Mouse (Mus musculus) neural tube, embryonic 13.5 days (tissue): ENCODE data around the gene Ccdc28a. TPM values are rescaled to one million over a fixed set of nuclear protein-coding genes. Genes with fewer than 3 reads are reported as not detected.
A peak's percentile ranks its signal among the peaks of the same experiment; 100 is the strongest.

Experiments
- ATAC-seq: fragments of 200-750 bp; cut with Nextera tagmentation; 2 replicates; pipeline ENCODE4 v1.8.0; 2017; ENCODE audit warnings: low read depth, mild to moderate bottlenecking, moderate TSS enrichment, moderate library complexity
- H3K27ac ChIP-seq: fragments of 300-500 bp; sonication (generic); replicated peaks from 2 replicates; pipeline ENCODE4 v1.5.1; 2015; ENCODE audit warnings: moderate library complexity, mild to moderate bottlenecking, inconsistent platforms
- H3K27me3 ChIP-seq: fragments of 300-500 bp; sonication (generic); 2 replicates; pipeline ENCODE4 v1.6.1; 2015; ENCODE audit warnings: mild to moderate bottlenecking, inconsistent platforms
- H3K36me3 ChIP-seq: fragments of 300-500 bp; sonication (generic); 2 replicates; pipeline ENCODE4 v1.6.1; 2015; ENCODE audit warnings: mild to moderate bottlenecking, inconsistent platforms
- H3K4me1 ChIP-seq: fragments of 300-500 bp; sonication (generic); replicated peaks from 2 replicates; pipeline ENCODE4 v1.6.1; 2015; ENCODE audit warnings: inconsistent platforms
- H3K4me2 ChIP-seq: fragments of 300-500 bp; sonication (generic); 2 replicates; pipeline ENCODE4 v1.6.1; 2015; ENCODE audit warnings: inconsistent platforms, mild to moderate bottlenecking, moderate library complexity
- H3K4me3 ChIP-seq: fragments of 300-500 bp; sonication (generic); 2 replicates; pipeline ENCODE4 v1.5.1; 2015; ENCODE audit warnings: mild to moderate bottlenecking, inconsistent platforms
- H3K9ac ChIP-seq: fragments of 300-500 bp; sonication (generic); 2 replicates; pipeline ENCODE4 v1.6.1; 2015; ENCODE audit warnings: moderate library complexity, mild to moderate bottlenecking, inconsistent platforms
- H3K9me3 ChIP-seq: fragments of 300-500 bp; sonication (generic); 2 replicates; pipeline ENCODE4 v1.6.1; 2016; ENCODE audit warnings: inconsistent platforms
- WGBS: fragments of 180-500 bp; shearing (Covaris S2); methylation state at CpG from one replicate; pipeline ENCODE4 v1.1.7; 2015; 5-methylcytosine and 5-hydroxymethylcytosine counted together
- polyA plus RNA-seq: library from polyadenylated mRNA; unstranded; fragments of >200 nt; fragmentation: Nextera tagmentation; extraction: Ambion mirVana; gene quantifications from 2 replicates; pipeline ENCODE4 v1.2.1, GENCODE M21; 2015

Ccdc28a gene
- polyA plus RNA-seq = 6.5 and 8.7 TPM in 2 replicates

DNA sequence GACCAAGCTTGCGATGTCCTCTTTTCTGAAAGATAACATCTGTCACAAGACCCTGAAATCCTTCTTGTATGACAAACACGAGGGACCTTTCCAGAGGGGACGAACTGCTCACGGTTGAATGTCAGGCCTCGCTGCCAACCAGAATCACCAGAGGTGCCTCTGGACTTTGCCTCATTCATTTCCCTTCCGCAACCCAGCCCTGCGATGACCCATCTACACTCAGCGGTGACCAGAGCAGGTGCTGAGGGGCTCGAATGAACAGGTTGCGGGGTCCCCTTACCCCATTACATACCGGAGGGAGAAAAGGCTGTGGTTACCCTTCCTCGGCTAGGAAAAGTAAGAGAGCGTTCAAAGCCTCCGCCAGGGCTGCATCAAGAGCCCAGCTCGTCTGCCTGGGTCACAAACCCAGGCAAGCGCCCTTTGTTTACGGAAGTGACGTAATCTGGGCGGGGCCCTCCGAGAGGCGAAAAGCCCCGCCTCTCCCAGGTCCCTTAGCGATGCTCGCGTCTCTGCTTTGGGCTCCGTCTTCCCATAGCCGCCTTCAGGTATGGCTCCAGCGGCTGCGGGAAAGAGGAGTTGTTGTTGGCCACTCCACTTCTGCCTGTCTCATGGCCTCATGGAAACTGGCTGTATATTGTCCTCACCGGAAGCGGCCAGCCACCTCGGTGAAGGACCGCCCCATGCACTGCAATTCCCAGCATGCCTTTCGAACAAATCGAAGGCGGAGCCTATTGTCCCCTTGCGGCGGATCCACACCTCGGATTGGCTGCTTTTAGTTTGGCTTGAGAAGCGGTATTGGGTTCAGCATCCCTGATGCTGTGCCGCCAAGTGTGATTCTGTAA is at the start of gene Ccdc28a:
Gene Ccdc28a (minus strand): TSS at position 439 of the 842 bp plus-strand sequence.
- Histone ChIP-seq H3K27ac (peak within 1 kb of the TSS; percentile 82), H3K4me1 (peaks cover 9% of the 10 kb centered on the region), H3K9me3 (no peaks in the 10 kb centered on the region), H3K27me3 (no peaks in the 10 kb centered on the region), H3K4me3 (peak within 1 kb of the TSS; percentile 60), H3K9ac (peak within 1 kb of the TSS; percentile 71), H3K36me3 (no peaks in the 10 kb centered on the region), H3K4me2 (peak within 1 kb of the TSS; percentile 78)
- 1% methylated on average over 41 of the region's 41 CpGs for WGBS
- peak; percentile 100 for ATAC-seq

DNA sequence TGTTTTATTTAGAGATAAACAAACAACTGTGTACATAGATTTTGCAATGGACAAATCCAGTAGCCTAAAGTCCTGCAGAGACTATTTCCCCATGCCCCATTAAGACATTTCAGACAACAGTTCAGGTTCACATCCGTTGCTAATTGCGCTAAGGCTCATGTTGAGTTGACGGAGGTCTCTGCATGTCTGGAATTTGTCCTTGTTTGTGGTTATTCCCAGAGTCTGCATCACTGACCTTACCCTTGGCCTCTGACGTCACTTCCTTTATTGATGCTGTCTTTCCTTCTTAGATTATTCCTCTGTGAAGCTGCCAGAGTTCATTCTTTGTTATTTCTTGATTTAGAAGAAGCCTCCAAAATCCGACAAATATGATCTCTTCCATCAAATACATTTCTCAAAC is 49.2 kb upstream of the Ccdc28a start:
- 88% methylated on average over 5 of the region's 5 CpGs for WGBS

GRCm38 (mm10) chr10:18276090-18276734 is 41.4 kb upstream of the Ccdc28a start:
- Histone ChIP-seq H3K36me3 (no peaks in the 10 kb centered on the region), H3K4me1 (no peaks in the 10 kb centered on the region), H3K9me3 (no peaks in the 10 kb centered on the region), H3K27ac (no peak overlapping the region), H3K9ac (no peak overlapping the region), H3K4me3 (no peak overlapping the region), H3K27me3 (no peaks in the 10 kb centered on the region), H3K4me2 (no peak overlapping the region)
- 87% methylated on average over 4 of the region's 4 CpGs for WGBS
- ATAC-seq = no peak

More for the DNA sequence above, 49.2 kb upstream of the Ccdc28a start:
- ATAC-seq = no peak
- Histone ChIP-seq H3K9me3 (no peaks in the 10 kb centered on the region), H3K36me3 (no peaks in the 10 kb centered on the region), H3K27ac (no peak overlapping the region), H3K4me2 (no peak overlapping the region), H3K27me3 (no peaks in the 10 kb centered on the region), H3K4me3 (no peak overlapping the region), H3K4me1 (no peaks in the 10 kb centered on the region), H3K9ac (no peak overlapping the region)

DNA sequence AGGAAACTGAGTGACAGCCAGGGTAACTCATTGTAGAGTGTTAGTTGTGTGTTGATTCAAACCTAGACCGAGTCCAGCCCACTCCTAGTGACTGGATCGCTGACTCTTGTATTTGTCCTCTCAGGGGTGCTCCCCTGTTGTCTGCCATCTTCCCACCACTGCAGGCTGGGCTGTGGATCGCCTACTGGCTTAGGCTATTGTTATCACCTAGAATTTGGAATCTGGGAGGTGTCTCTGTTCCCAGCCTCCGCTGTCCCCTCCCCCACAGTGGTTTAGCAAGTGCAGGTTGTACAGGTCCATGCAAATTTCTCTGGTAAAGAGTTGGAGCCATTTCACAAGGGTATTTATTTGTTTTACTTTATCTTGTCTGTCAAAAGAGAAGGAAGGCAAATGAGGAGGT is 16.5 kb upstream of the Ccdc28a start:
- Histone ChIP-seq H3K4me3 (no peak overlapping the region), H3K4me1 (no peaks in the 10 kb centered on the region), H3K36me3 (no peaks in the 10 kb centered on the region), H3K27ac (no peak overlapping the region), H3K9ac (no peak overlapping the region), H3K9me3 (no peaks in the 10 kb centered on the region), H3K4me2 (no peak overlapping the region), H3K27me3 (no peaks in the 10 kb centered on the region)
- 83% methylated on average over 4 of the region's 4 CpGs for WGBS
- no peak for ATAC-seq

DNA sequence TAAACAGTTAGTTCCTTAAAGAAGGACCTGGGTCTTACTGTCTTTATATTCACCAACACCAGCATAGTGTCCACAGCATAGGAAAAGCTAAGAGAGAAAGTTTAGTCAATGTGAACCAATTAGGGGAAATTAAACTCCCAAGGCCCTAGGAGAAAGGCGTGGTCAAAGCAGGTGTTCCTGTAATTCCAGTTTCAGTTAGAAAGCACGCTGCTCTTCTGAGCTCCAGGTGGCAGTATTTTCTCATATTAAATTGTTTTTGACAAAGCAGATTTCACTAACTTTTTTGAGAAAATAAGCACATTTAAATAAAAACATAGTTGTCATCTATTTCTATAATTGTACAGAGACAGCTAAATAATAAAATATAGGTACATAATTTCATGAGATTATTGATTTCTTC is 8.8 kb upstream of the Ccdc28a start:
- H3K36me3 ChIP-seq = no peaks in the 10 kb centered on the region
- H3K27me3 ChIP-seq = no peaks in the 10 kb centered on the region
- no peak overlapping the region for H3K9ac ChIP-seq
- no peak overlapping the region for H3K4me3 ChIP-seq
- H3K4me2 ChIP-seq = no peak overlapping the region
- no peak overlapping the region for H3K27ac ChIP-seq
- ATAC-seq = no peak
- H3K9me3 ChIP-seq = no peaks in the 10 kb centered on the region
- H3K4me1 ChIP-seq = no peaks in the 10 kb centered on the region
- 72% methylated on average over 2 of the region's 2 CpGs for WGBS

GRCm38 (mm10) chr10:18237191-18237590 is 2.4 kb upstream of the Ccdc28a start:
- H3K4me3 ChIP-seq = no peak overlapping the region
- no peak overlapping the region for H3K27ac ChIP-seq
- H3K9me3 ChIP-seq = no peaks in the 10 kb centered on the region
- H3K4me2 ChIP-seq = no peak overlapping the region
- no peaks in the 10 kb centered on the region for H3K27me3 ChIP-seq
- H3K36me3 ChIP-seq = no peaks in the 10 kb centered on the region
- H3K9ac ChIP-seq = no peak overlapping the region
- peaks cover 9% of the 10 kb centered on the region for H3K4me1 ChIP-seq
- no peak for ATAC-seq
- WGBS = 89% methylated on average over 7 of the region's 7 CpGs

DNA sequence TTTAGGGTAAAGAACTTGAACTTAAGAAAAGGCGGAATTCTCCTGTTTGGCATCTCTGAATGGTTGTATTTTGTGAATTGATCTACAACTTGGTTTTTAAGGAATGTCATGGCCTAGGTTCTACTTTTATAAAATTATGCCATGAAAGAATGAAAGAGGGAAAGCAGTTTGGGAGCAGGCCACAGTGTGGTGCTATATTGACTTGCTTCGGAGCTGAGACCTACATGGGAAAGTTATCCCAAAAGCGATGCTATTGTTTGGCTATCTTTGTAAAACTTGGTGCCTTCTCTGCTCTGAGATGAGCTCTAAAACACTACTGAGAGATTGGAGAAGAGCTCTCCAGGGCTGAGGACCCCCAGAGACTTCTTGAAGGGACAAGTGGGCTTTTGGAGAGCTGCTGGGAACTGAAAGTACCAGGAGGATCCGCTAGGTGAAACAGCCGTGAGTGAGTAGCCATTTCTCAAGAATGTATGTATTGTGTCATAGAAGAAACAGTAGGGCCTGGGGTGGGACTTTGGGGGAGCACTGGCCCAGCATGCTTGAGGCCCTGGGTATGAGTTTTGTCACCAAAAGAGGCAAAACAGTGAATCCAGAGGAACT is 1.6 kb upstream of the Ccdc28a start:
- Histone ChIP-seq H3K9ac (no peak overlapping the region), H3K27ac (no peak overlapping the region), H3K4me3 (no peak overlapping the region), H3K36me3 (no peaks in the 10 kb centered on the region), H3K9me3 (no peaks in the 10 kb centered on the region), H3K27me3 (no peaks in the 10 kb centered on the region), H3K4me1 (peaks cover 9% of the 10 kb centered on the region), H3K4me2 (no peak overlapping the region)
- no peak for ATAC-seq
- WGBS = 88% methylated on average over 5 of the region's 5 CpGs

GRCm38 (mm10) chr10:18235402-18235747 is 577 bp upstream of the Ccdc28a start:
- peak overlapping the region; percentile 58 for H3K4me2 ChIP-seq
- H3K36me3 ChIP-seq = no peaks in the 10 kb centered on the region
- 12% methylated on average over 14 of the region's 14 CpGs for WGBS
- peak overlapping the region; percentile 60 for H3K4me3 ChIP-seq
- H3K4me1 ChIP-seq = peaks cover 9% of the 10 kb centered on the region
- ATAC-seq = peak; percentile 75
- no peaks in the 10 kb centered on the region for H3K9me3 ChIP-seq
- no peak overlapping the region for H3K27ac ChIP-seq
- peak overlapping the region; percentile 63 for H3K9ac ChIP-seq
- H3K27me3 ChIP-seq = no peaks in the 10 kb centered on the region

GRCm38 (mm10) chr10:18233891-18234290 is 907 bp downstream of the Ccdc28a start:
- Histone ChIP-seq H3K4me3 (peak overlapping the region; percentile 60), H3K4me2 (peak overlapping the region; percentile 78), H3K27ac (no peak overlapping the region), H3K4me1 (peaks cover 9% of the 10 kb centered on the region), H3K36me3 (no peaks in the 10 kb centered on the region), H3K9me3 (no peaks in the 10 kb centered on the region), H3K9ac (no peak overlapping the region), H3K27me3 (no peaks in the 10 kb centered on the region)
- ATAC-seq = no peak
- 53% methylated on average over 3 of the region's 3 CpGs for WGBS

GRCm38 (mm10) chr10:18224386-18224785 is 10.4 kb downstream of the Ccdc28a start:
- Histone ChIP-seq H3K9me3 (no peaks in the 10 kb centered on the region), H3K9ac (no peak overlapping the region), H3K4me2 (no peak overlapping the region), H3K27ac (no peak overlapping the region), H3K4me3 (no peak overlapping the region), H3K4me1 (no peaks in the 10 kb centered on the region), H3K36me3 (no peaks in the 10 kb centered on the region), H3K27me3 (no peaks in the 10 kb centered on the region)
- WGBS = 94% methylated on average over 3 of the region's 3 CpGs
- ATAC-seq = no peak

DNA sequence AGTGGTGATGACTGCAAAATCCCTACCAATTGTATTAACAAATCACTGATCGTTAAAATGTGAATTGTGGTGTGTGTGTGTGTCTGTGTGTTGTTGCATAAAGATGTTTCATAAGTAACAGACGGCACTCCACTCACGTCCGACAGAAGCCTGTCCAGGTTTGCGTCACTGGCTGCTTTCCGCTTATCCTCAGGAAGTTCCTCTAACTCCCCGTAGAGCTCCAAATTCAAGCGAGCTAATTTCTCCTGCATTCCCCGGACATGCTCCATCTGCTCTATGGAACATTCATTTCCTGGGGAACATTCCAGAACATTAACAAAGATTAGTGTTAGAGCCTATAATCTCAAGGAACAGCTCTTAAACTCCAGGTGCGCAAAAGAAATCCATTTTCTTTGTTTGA is 15.4 kb downstream of the Ccdc28a start:
- H3K9me3 ChIP-seq = no peaks in the 10 kb centered on the region
- H3K4me1 ChIP-seq = no peaks in the 10 kb centered on the region
- H3K27me3 ChIP-seq = no peaks in the 10 kb centered on the region
- H3K36me3 ChIP-seq = peaks cover 7% of the 10 kb centered on the region; the same call in 1 of the 2 replicates
- H3K4me3 ChIP-seq = no peak overlapping the region
- 86% methylated on average over 10 of the region's 10 CpGs for WGBS
- no peak overlapping the region for H3K27ac ChIP-seq
- no peak for ATAC-seq
- H3K9ac ChIP-seq = no peak overlapping the region
- no peak overlapping the region for H3K4me2 ChIP-seq

DNA sequence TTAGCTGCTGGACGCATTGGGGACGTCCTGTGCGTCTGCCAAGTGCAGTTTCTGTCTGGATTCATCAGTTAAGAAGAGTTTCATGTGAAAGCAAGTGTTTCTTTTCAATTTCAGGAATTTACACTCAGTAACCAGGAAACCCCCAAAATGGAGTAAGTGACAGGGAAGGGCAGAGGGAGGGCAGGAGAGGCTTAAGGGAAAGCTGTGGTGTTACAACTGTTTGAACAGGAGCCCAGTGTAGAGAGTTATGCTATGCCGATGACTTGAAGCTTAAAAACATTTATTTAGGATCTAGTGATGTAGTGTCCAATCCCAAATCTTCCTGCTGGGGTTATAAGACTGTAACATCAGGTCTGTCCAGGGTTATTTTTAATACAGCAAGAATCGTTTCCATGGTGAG is 20.7 kb downstream of the Ccdc28a start:
- no peak overlapping the region for H3K9ac ChIP-seq
- H3K9me3 ChIP-seq = no peaks in the 10 kb centered on the region
- 90% methylated on average over 5 of the region's 5 CpGs for WGBS
- no peak for ATAC-seq
- H3K36me3 ChIP-seq = peaks cover 7% of the 10 kb centered on the region; the same call in 1 of the 2 replicates
- no peaks in the 10 kb centered on the region for H3K27me3 ChIP-seq
- no peak overlapping the region for H3K4me3 ChIP-seq
- no peaks in the 10 kb centered on the region; the same call in 1 of the 2 replicates for H3K4me1 ChIP-seq
- H3K4me2 ChIP-seq = no peak overlapping the region
- no peak overlapping the region for H3K27ac ChIP-seq
